Mouse (Mus musculus) liver, adult (tissue): ENCODE results near the gene Dnajc12.

ENCODE experiments used
- GATA4 ChIP-seq: IDR thresholded peaks from 2 replicates; pipeline ENCODE4 v1.6.1; 2014; ENCODE audit warnings: mild to moderate bottlenecking, low read length; ENCODE audit not compliant: insufficient replicate concordance

Gene Dnajc12

GRCm38 (mm10) chr10:63422736-63422992, 40.4 kb downstream of the Dnajc12 start:
- no peak for TF ChIP-seq GATA4

- TF ChIP-seq GATA4 = no peak
Observed at GRCm38 (mm10) chr10:63423591-63424474, 41.6 kb downstream of the Dnajc12 start.

- TF ChIP-seq GATA4 = no peak
Observed at GRCm38 (mm10) chr10:63424475-63424814, 42.2 kb downstream of the Dnajc12 start.

GRCm38 (mm10) chr10:63427146-63427545, 44.9 kb downstream of the Dnajc12 start:
- TF ChIP-seq GATA4 = no peak

- TF ChIP-seq GATA4 = no peak
Observed at GRCm38 (mm10) chr10:63428243-63429022, 46.2 kb downstream of the Dnajc12 start.

GRCm38 (mm10) chr10:63429023-63429340, 46.7 kb downstream of the Dnajc12 start:
- TF ChIP-seq GATA4 = no peak

- TF ChIP-seq GATA4 = peak; percentile 33; the same call in 1 of the 2 replicates
Observed at GRCm38 (mm10) chr10:63429380-63429779, 47.1 kb downstream of the Dnajc12 start.

GRCm38 (mm10) chr10:63429785-63430305, 47.6 kb downstream of the Dnajc12 start, which contains the start of gene Ctnna3:
Gene Ctnna3, plus strand, starts transcription at chr10:63430098.
- TF ChIP-seq GATA4 = no peak

- TF ChIP-seq GATA4 = no peak
Observed at GRCm38 (mm10) chr10:63431221-63431736, 49.0 kb downstream of the Dnajc12 start.

- no peak for TF ChIP-seq GATA4
Observed at GRCm38 (mm10) chr10:63432099-63432498, 49.9 kb downstream of the Dnajc12 start.

GRCm38 (mm10) chr10:63432887-63433286, 50.6 kb downstream of the Dnajc12 start:
- no peak for TF ChIP-seq GATA4

- TF ChIP-seq GATA4 = no peak
Observed at GRCm38 (mm10) chr10:63438736-63439262, 56.6 kb downstream of the Dnajc12 start.

- TF ChIP-seq GATA4 = no peak
Observed at GRCm38 (mm10) chr10:63439694-63440228, 57.5 kb downstream of the Dnajc12 start.

GRCm38 (mm10) chr10:63453926-63454325, 71.7 kb downstream of the Dnajc12 start:
- TF ChIP-seq GATA4 = no peak

GRCm38 (mm10) chr10:63455110-63455878, 73.1 kb downstream of the Dnajc12 start:
- no peak for TF ChIP-seq GATA4
